Mouse (Mus musculus) midbrain, embryonic 12.5 days (tissue): ENCODE measurements at regions not wholly inside any gene's neighbourhood (a gene's known extent, or its start where the extent isn't known, plus 50 kb on each side); places are given as distances from the start of the nearest gene placed in this dataset.

ENCODE experiments used
- ATAC-seq: fragments of 200-750 bp; cut with Nextera tagmentation; 2 replicates; pipeline ENCODE4 v1.8.0; 2017; ENCODE audit warnings: low read depth, moderate TSS enrichment, moderate library complexity; ENCODE audit not compliant: low FRiP score
- H3K27ac ChIP-seq: fragments of 300-500 bp; sonication (generic); replicated peaks from 2 replicates; pipeline ENCODE4 v1.5.1; 2016; ENCODE audit warnings: mild to moderate bottlenecking
- H3K27me3 ChIP-seq: fragments of 300-500 bp; sonication (generic); 2 replicates; pipeline ENCODE4 v1.6.1; 2016; ENCODE audit warnings: mild to moderate bottlenecking
- H3K36me3 ChIP-seq: fragments of 300-500 bp; sonication (generic); 2 replicates; pipeline ENCODE4 v1.6.1; 2016
- H3K4me1 ChIP-seq: fragments of 300-500 bp; sonication (generic); 2 replicates; pipeline ENCODE4 v1.6.1; 2016
- H3K4me2 ChIP-seq: fragments of 300-500 bp; sonication (generic); replicated peaks from 2 replicates; pipeline ENCODE4 v1.6.1; 2016; ENCODE audit warnings: mild to moderate bottlenecking, moderate library complexity
- H3K4me3 ChIP-seq: fragments of 300-500 bp; sonication (generic); 2 replicates; pipeline ENCODE4 v1.5.1; 2016; ENCODE audit warnings: mild to moderate bottlenecking
- H3K9ac ChIP-seq: fragments of 300-500 bp; sonication (generic); replicated peaks from 2 replicates; pipeline ENCODE4 v1.6.1; 2016; ENCODE audit warnings: mild to moderate bottlenecking, moderate library complexity
- H3K9me3 ChIP-seq: fragments of 300-500 bp; sonication (generic); 2 replicates; pipeline ENCODE4 v1.6.1; 2016; ENCODE audit warnings: mild to moderate bottlenecking
- WGBS: fragments of 180-500 bp; shearing (Covaris S2); methylation state at CpG from one replicate; pipeline ENCODE4 v1.1.7; 2016; 5-methylcytosine and 5-hydroxymethylcytosine counted together

DNA sequence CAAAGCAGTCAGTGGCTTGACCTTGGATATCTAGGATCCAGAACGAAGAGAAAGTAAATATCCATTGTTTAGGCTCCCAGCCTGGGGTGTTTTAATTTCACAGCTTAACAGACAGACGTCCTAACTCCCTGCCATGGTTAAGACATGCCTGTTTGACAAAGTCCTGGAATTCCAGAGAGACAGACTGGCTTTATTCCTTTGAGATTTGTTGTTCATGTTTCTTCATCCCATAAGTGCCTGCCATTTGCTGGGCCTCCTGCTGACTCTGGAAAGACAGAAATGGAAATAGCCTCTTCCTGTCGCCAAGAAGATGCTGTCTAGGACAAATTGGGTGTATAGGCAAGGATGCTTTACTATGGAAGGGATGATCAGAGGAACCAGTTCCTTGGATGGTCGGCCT is 285.5 kb downstream of the Rnf144a start:
- Histone ChIP-seq H3K4me3 (no peak overlapping the region), H3K27ac (no peak overlapping the region), H3K9me3 (no peaks in the 10 kb centered on the region), H3K27me3 (no peaks in the 10 kb centered on the region), H3K9ac (no peak overlapping the region), H3K36me3 (no peaks in the 10 kb centered on the region), H3K4me2 (no peak overlapping the region), H3K4me1 (peaks cover 3% of the 10 kb centered on the region; the same call in 1 of the 2 replicates)
- no peak for ATAC-seq
- whole genome bisulfite sequencing: 56% methylated on average over 4 of the region's 4 CpGs

DNA sequence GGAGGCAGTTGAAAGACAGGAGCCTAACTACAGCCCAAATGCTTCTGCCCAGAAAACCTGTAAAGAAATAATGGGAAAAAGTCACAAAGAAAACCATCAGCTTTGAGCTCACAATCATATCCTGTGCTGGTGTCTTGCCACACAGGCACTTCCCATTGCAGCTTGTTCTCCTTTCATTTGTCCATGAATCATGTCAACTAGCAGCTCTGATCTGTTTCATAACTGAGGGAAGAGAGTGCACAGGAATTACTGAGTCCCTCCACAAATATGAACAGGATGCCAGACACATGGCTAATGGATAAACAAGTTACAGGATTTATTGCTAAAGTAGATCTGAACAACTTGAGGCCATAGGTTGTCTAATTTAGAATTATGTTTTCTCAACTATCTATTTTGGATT is 286.2 kb downstream of the Rnf144a start:
- Histone ChIP-seq H3K27me3 (no peaks in the 10 kb centered on the region), H3K36me3 (no peaks in the 10 kb centered on the region), H3K4me3 (no peak overlapping the region), H3K27ac (no peak overlapping the region), H3K9me3 (no peaks in the 10 kb centered on the region), H3K9ac (no peak overlapping the region), H3K4me2 (no peak overlapping the region), H3K4me1 (peaks cover 3% of the 10 kb centered on the region; the same call in 1 of the 2 replicates)
- no peak for ATAC-seq

DNA sequence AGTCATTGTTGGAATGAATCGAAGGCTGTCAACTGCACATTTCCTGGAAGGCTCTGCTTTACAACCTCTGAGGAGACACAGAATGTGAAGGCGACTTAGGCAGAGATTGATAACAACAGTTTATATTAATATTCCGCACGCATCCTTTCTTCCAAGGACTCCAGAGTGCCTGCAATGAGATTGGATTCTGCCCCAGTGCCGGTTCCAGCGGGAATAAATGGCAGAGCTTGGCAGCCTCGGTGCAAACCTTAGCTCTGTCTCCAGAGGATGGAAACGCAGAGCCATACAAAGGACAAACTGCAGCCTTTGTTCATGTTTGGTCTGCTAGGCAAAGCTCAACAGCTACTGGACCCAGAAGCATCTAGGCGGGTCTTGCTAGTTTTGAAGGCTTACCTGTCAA is 288.8 kb downstream of the Rnf144a start:
- Histone ChIP-seq H3K4me1 (peaks cover 3% of the 10 kb centered on the region; the same call in 1 of the 2 replicates), H3K36me3 (no peaks in the 10 kb centered on the region), H3K9ac (no peak overlapping the region), H3K27me3 (no peaks in the 10 kb centered on the region), H3K4me3 (no peak overlapping the region), H3K9me3 (no peaks in the 10 kb centered on the region), H3K4me2 (no peak overlapping the region), H3K27ac (no peak overlapping the region)
- no peak for ATAC-seq
- WGBS: 80% methylated on average over 9 of the region's 9 CpGs

GRCm38 (mm10) chr12:26124211-26124610 is 290.8 kb downstream of the Rnf144a start:
- H3K27ac ChIP-seq: no peak overlapping the region
- no peak overlapping the region for H3K9ac ChIP-seq
- H3K4me1 ChIP-seq: peaks cover 3% of the 10 kb centered on the region; the same call in 1 of the 2 replicates
- no peak overlapping the region for H3K4me2 ChIP-seq
- 88% methylated on average over 2 of the region's 2 CpGs for WGBS
- H3K27me3 ChIP-seq: no peaks in the 10 kb centered on the region
- H3K4me3 ChIP-seq: no peak overlapping the region
- H3K9me3 ChIP-seq: no peaks in the 10 kb centered on the region
- H3K36me3 ChIP-seq: no peaks in the 10 kb centered on the region
- no peak for ATAC-seq

GRCm38 (mm10) chr12:26115339-26115912 is 299.6 kb downstream of the Rnf144a start:
- Histone ChIP-seq H3K27ac (0 out of 2 replicates have a peak overlapping the region, but pooled peaks have one; percentile 15), H3K27me3 (peaks cover 4% of the 10 kb centered on the region; the same call in 1 of the 2 replicates), H3K4me3 (no peak overlapping the region), H3K4me1 (peaks cover 19% of the 10 kb centered on the region; the same call in 1 of the 2 replicates), H3K36me3 (no peaks in the 10 kb centered on the region), H3K9me3 (no peaks in the 10 kb centered on the region), H3K9ac (no peak overlapping the region), H3K4me2 (no peak overlapping the region)
- ATAC-seq: peak; percentile 54; the same call in 1 of the 2 replicates
- 39% methylated on average over 9 of the region's 9 CpGs for WGBS

GRCm38 (mm10) chr12:26112166-26113019 is 302.7 kb downstream of the Rnf144a start:
- no peak for ATAC-seq
- Histone ChIP-seq H3K27ac (no peak overlapping the region), H3K9ac (no peak overlapping the region), H3K4me3 (no peak overlapping the region), H3K27me3 (peaks cover 4% of the 10 kb centered on the region; the same call in 1 of the 2 replicates), H3K4me1 (peaks cover 19% of the 10 kb centered on the region; the same call in 1 of the 2 replicates), H3K4me2 (no peak overlapping the region), H3K36me3 (no peaks in the 10 kb centered on the region), H3K9me3 (no peaks in the 10 kb centered on the region)
- WGBS: 87% methylated on average over 8 of the region's 8 CpGs

DNA sequence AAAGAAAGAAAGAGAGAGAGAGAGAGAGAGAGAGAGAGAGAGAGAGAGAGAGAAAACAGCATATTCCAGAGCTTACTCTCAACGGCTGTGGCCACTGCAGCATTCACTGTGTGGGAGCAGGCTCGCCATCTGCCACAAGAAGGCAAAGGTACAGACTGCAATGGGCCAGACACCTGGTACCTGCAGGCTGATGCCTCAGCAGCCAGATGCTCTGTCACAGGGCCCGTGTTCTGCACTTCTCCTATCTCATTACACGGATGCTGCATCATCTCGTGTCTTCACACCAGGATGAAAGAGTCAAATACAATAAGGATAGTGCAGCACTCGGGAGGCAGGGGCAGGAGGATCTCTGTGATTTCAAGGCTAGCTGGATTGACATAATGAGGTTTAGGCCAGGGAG is 305.2 kb downstream of the Rnf144a start:
- H3K36me3 ChIP-seq: no peaks in the 10 kb centered on the region
- 89% methylated on average over 6 of the region's 6 CpGs for WGBS
- H3K27me3 ChIP-seq: no peaks in the 10 kb centered on the region
- H3K9me3 ChIP-seq: no peaks in the 10 kb centered on the region
- no peak overlapping the region for H3K9ac ChIP-seq
- H3K4me3 ChIP-seq: no peak overlapping the region
- H3K4me1 ChIP-seq: peaks cover 7% of the 10 kb centered on the region; the same call in 1 of the 2 replicates
- no peak overlapping the region for H3K4me2 ChIP-seq
- no peak overlapping the region for H3K27ac ChIP-seq
- no peak for ATAC-seq

GRCm38 (mm10) chr12:26104372-26104771 is 310.7 kb downstream of the Rnf144a start:
- Histone ChIP-seq H3K9ac (no peak overlapping the region), H3K9me3 (no peaks in the 10 kb centered on the region), H3K4me2 (no peak overlapping the region), H3K36me3 (no peaks in the 10 kb centered on the region), H3K27ac (no peak overlapping the region), H3K4me1 (no peaks in the 10 kb centered on the region), H3K4me3 (no peak overlapping the region), H3K27me3 (no peaks in the 10 kb centered on the region)
- WGBS: 91% methylated on average over 3 of the region's 3 CpGs
- ATAC-seq: no peak

DNA sequence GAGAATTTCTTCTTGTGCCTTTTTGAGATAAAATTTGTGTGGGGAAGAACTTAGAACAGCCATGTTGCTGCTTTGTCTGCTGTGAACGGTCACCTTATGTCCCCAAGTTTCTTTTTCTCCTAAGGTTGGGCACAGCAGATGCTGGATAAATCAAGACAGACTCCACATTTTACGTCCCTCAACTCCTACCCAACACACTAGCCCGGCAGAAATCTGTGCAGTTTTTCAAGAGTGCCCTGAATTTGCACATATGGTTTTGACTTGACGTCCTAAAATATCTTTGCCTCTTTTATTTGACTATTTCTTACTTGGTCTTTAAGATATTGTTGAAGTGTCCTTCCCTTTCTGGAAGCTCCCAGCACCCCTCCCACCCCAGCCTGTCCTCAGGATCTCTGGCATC is 312.7 kb downstream of the Rnf144a start:
- Histone ChIP-seq H3K27ac (no peak overlapping the region), H3K36me3 (no peaks in the 10 kb centered on the region), H3K4me2 (no peak overlapping the region), H3K9me3 (no peaks in the 10 kb centered on the region), H3K27me3 (no peaks in the 10 kb centered on the region), H3K4me1 (no peaks in the 10 kb centered on the region), H3K4me3 (no peak overlapping the region), H3K9ac (no peak overlapping the region)
- 89% methylated on average over 4 of the region's 4 CpGs for WGBS
- no peak for ATAC-seq

DNA sequence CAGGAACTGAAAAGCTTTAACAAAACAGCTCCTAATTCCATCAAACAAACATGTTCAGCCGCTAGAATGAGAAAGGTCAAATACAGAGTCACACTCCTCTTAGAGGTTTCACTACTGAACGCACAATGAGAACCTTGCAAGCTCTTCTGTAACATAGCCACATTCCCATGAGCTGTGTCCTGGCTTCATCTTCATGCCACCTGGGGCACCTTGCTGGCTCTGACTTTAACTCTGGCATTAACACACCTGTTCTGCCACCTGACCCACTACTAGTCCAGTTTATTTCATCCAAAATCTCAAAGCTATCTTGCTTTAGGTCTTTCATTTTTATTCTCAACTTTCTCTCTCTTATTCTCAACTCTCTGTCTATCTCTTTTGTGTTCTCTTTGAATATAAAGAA is 314.9 kb downstream of the Rnf144a start:
- no peaks in the 10 kb centered on the region for H3K36me3 ChIP-seq
- H3K4me1 ChIP-seq: no peaks in the 10 kb centered on the region
- no peaks in the 10 kb centered on the region for H3K27me3 ChIP-seq
- ATAC-seq: no peak
- no peak overlapping the region for H3K9ac ChIP-seq
- no peak overlapping the region for H3K27ac ChIP-seq
- H3K4me2 ChIP-seq: no peak overlapping the region
- no peaks in the 10 kb centered on the region for H3K9me3 ChIP-seq
- whole genome bisulfite sequencing: 86% methylated on average over 2 of the region's 2 CpGs
- no peak overlapping the region for H3K4me3 ChIP-seq

- 90% methylated on average over 5 of the region's 5 CpGs for WGBS
- no peaks in the 10 kb centered on the region for H3K9me3 ChIP-seq
- H3K27me3 ChIP-seq: no peaks in the 10 kb centered on the region
- H3K4me1 ChIP-seq: no peaks in the 10 kb centered on the region
- H3K36me3 ChIP-seq: no peaks in the 10 kb centered on the region
- no peak overlapping the region for H3K27ac ChIP-seq
- H3K4me2 ChIP-seq: no peak overlapping the region
- no peak overlapping the region for H3K9ac ChIP-seq
- H3K4me3 ChIP-seq: no peak overlapping the region
- no peak for ATAC-seq
Measured at GRCm38 (mm10) chr12:26099176-26099575, 315.9 kb downstream of the Rnf144a start.

DNA sequence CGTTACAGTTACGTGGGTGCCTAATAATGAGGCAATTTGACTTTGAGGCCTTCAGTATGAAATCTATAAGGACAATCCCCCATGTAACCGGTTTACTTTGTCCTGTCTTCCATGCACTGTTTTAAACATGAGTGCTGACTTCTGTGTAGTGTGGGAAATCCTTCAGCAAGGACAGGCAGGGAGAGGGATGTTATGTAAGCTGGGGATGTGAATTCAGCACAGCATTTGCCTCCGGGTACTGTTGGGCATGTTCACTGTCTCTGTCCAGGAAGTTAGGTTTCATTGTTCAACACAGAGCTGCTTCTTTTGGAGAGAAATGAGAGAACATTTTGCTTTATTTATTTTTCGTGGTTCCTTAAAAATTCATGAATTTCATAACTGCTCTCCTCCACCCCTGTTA is 322.7 kb downstream of the Rnf144a start:
- no peak overlapping the region for H3K4me2 ChIP-seq
- H3K36me3 ChIP-seq: no peaks in the 10 kb centered on the region
- 78% methylated on average over 5 of the region's 5 CpGs for WGBS
- no peaks in the 10 kb centered on the region for H3K4me1 ChIP-seq
- ATAC-seq: no peak
- no peaks in the 10 kb centered on the region for H3K27me3 ChIP-seq
- H3K27ac ChIP-seq: no peak overlapping the region
- no peak overlapping the region for H3K9ac ChIP-seq
- H3K9me3 ChIP-seq: no peaks in the 10 kb centered on the region
- no peak overlapping the region for H3K4me3 ChIP-seq
